In the genomic region with DNA sequence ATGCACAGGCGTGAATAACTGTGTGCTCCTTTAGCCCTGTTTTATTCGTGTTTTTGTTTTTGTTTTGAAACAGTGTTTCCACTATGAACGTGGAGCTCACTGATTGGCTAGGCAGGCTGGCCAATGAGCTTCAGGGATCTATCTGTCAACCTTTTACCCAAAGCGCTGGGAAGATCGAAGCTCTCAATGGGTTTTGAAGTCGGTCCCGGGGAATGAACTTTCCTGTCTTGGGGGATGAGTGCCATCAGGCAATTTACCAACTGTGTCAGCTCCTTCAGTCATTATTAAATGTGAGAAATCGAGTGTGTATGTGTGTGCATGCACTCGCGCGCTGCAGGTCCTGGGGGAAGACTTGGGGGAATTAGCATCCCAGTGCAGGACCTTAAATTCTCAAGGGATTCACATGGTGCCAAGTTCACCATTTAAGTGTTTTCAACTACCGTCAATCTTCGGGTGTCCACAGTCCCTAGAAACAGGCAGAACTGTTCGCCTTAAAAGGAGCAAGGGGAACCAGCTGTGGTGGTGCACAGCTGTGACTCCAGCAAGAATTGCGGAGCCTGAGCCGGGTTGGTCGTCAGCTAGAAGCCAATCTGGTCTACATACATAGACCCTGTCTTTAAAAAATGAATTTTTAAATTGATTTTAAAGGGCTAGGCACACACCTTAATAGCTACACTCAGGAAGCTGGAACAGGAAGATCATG, we compare ENCODE assay signal across 8 mouse cellular contexts. TPM values are rescaled to one million over a fixed set of nuclear protein-coding genes. Genes with fewer than 3 reads are reported as not detected.
DNase-seq lines count a peak whose midpoint lies in the region; ATAC-seq and TF ChIP-seq lines count a peak whose summit lies in the region.

No protein-coding gene starts in this region.

- peak overlapping the region; percentile 73 for H3K4me2 ChIP-seq in lung, embryonic 16.5 days (ENCODE audit: low read depth, low read length)
- H3K4me2 ChIP-seq in embryonic facial prominence, embryonic 12.5 days (replicated peaks) = peak overlapping the region; percentile 91
- peak overlapping the region; percentile 95 for H3K4me2 ChIP-seq in hindbrain, embryonic 13.5 days
- peak overlapping the region; percentile 95 for H3K4me2 ChIP-seq in liver, embryonic 13.5 days

- peak overlapping the region; percentile 42 for H3K27ac ChIP-seq in lung, embryonic 16.5 days (ENCODE audit: low read length)
- peak overlapping the region; percentile 51 for H3K27ac ChIP-seq in embryonic facial prominence, embryonic 12.5 days
- H3K27ac ChIP-seq in hindbrain, embryonic 13.5 days = peak overlapping the region; percentile 91
- peak overlapping the region; percentile 58 for H3K27ac ChIP-seq in liver, embryonic 13.5 days
- no peak overlapping the region for H3K27ac ChIP-seq in small intestine, adult 2 months (ENCODE audit: insufficient read depth, low read depth, low read length)

- peaks cover 35% of the 10 kb centered on the region for H3K4me1 ChIP-seq in lung, embryonic 16.5 days (replicated peaks; ENCODE audit: control insufficient read depth, insufficient read depth, low read length)
- H3K4me1 ChIP-seq in embryonic facial prominence, embryonic 12.5 days = peaks cover 37% of the 10 kb centered on the region
- H3K4me1 ChIP-seq in hindbrain, embryonic 13.5 days (replicated peaks) = peaks cover 46% of the 10 kb centered on the region
- peaks cover 52% of the 10 kb centered on the region for H3K4me1 ChIP-seq in liver, embryonic 13.5 days (replicated peaks)
- peaks cover 24% of the 10 kb centered on the region; the same call in 1 of the 2 replicates for H3K4me1 ChIP-seq in small intestine, adult 2 months (ENCODE audit: control insufficient read depth, insufficient read depth, insufficient read length, low read length)

- peak overlapping the region; percentile 100 for H3K4me3 ChIP-seq in lung, embryonic 16.5 days (ENCODE audit: low read length)
- H3K4me3 ChIP-seq in embryonic facial prominence, embryonic 12.5 days = peak overlapping the region; percentile 91
- peak overlapping the region; percentile 98 for H3K4me3 ChIP-seq in hindbrain, embryonic 13.5 days
- peak overlapping the region; percentile 94 for H3K4me3 ChIP-seq in liver, embryonic 13.5 days (replicated peaks)
- H3K4me3 ChIP-seq in small intestine, adult 2 months (ENCODE audit: low read depth, low read length) = peak overlapping the region; percentile 1; the same call in 1 of the 2 replicates

- ATAC-seq in lung, embryonic 16.5 days (ENCODE audit: low read depth) = no peak
- ATAC-seq in embryonic facial prominence, embryonic 12.5 days (ENCODE audit: insufficient number of reproducible peaks, insufficient read depth, low FRiP score, low TSS enrichment) = no peak
- no peak for ATAC-seq in hindbrain, embryonic 13.5 days (ENCODE audit: low FRiP score)
- 0 out of 2 replicates have a peak, but pooled peaks have one; percentile 25 for ATAC-seq in liver, embryonic 13.5 days (ENCODE audit: low read depth)

- TF ChIP-seq CTCF in small intestine, adult 2 months (IDR thresholded peaks at IDR 0.05; ENCODE audit: extremely low read depth, insufficient read length, insufficient replicate concordance, low read depth, low read length) = no peak

- WGBS in lung, embryonic 16.5 days = 19% methylated on average over 17 of the region's 17 CpGs
- 26% methylated on average over 17 of the region's 17 CpGs for WGBS in embryonic facial prominence, embryonic 12.5 days
- WGBS in hindbrain, embryonic 13.5 days = 24% methylated on average over 17 of the region's 17 CpGs
- WGBS in liver, embryonic 13.5 days (ENCODE audit: insufficient replicate concordance) = 11% methylated on average over 17 of the region's 17 CpGs
- 42% methylated on average over 17 of the region's 17 CpGs for WGBS in small intestine, adult 2 months

- no peaks in the 10 kb centered on the region for H3K36me3 ChIP-seq in lung, embryonic 16.5 days (ENCODE audit: control insufficient read depth, insufficient read depth, low read length)
- peaks cover 1% of the 10 kb centered on the region; the same call in 1 of the 2 replicates for H3K36me3 ChIP-seq in embryonic facial prominence, embryonic 12.5 days
- H3K36me3 ChIP-seq in hindbrain, embryonic 13.5 days = no peaks in the 10 kb centered on the region
- peaks cover 3% of the 10 kb centered on the region; the same call in 1 of the 2 replicates for H3K36me3 ChIP-seq in liver, embryonic 13.5 days
- no peaks in the 10 kb centered on the region for H3K36me3 ChIP-seq in small intestine, adult 2 months (ENCODE audit: control insufficient read depth, insufficient read depth, low read length)

- H3K9ac ChIP-seq in lung, embryonic 16.5 days (ENCODE audit: low read length) = peak overlapping the region; percentile 98
- 0 out of 2 replicates have a peak overlapping the region, but pooled peaks have one; percentile 92 for H3K9ac ChIP-seq in embryonic facial prominence, embryonic 12.5 days
- H3K9ac ChIP-seq in hindbrain, embryonic 13.5 days = peak overlapping the region; percentile 98
- H3K9ac ChIP-seq in liver, embryonic 13.5 days = peak overlapping the region; percentile 95

- TF ChIP-seq POLR2A in small intestine, adult 2 months (IDR thresholded peaks at IDR 0.05; ENCODE audit: low read depth, low read length) = no peak

- H3K27me3 ChIP-seq in lung, embryonic 16.5 days (ENCODE audit: control insufficient read depth, insufficient read depth, low read depth, low read length) = no peaks in the 10 kb centered on the region
- H3K27me3 ChIP-seq in embryonic facial prominence, embryonic 12.5 days = no peaks in the 10 kb centered on the region
- H3K27me3 ChIP-seq in hindbrain, embryonic 13.5 days = no peaks in the 10 kb centered on the region
- H3K27me3 ChIP-seq in liver, embryonic 13.5 days = no peaks in the 10 kb centered on the region
- no peaks in the 10 kb centered on the region for H3K27me3 ChIP-seq in small intestine, adult 2 months (ENCODE audit: control insufficient read depth, insufficient read depth, low read length)

- H3K9me3 ChIP-seq in lung, embryonic 16.5 days (ENCODE audit: control insufficient read depth, low read length) = no peaks in the 10 kb centered on the region
- H3K9me3 ChIP-seq in embryonic facial prominence, embryonic 12.5 days = no peaks in the 10 kb centered on the region
- no peaks in the 10 kb centered on the region for H3K9me3 ChIP-seq in hindbrain, embryonic 13.5 days
- H3K9me3 ChIP-seq in liver, embryonic 13.5 days (replicated peaks) = no peaks in the 10 kb centered on the region

- no peak for DNase-seq in lung, postnatal 25 days (ENCODE audit: low spot score)
- peak; percentile 68 for DNase-seq in liver, embryonic 13.5 days
- no peak for DNase-seq in urinary bladder, postnatal 36 days (ENCODE audit: low spot score in 2 of 2)
- DNase-seq in Muller cell, postnatal 12 days (ENCODE audit: inconsistent ontology term) = no peak

RNA-seq across cellular contexts. Expression of gene Foxk1, which starts 1.0 kb away (rescaled TPM):
- polyA plus RNA-seq in lung, embryonic 16.5 days (2015; fragmentation: Nextera tagmentation; extraction: Ambion mirVana) = 3.1 and 3.3 TPM in 2 replicates
- 7.0 and 8.4 TPM in 2 replicates for polyA plus RNA-seq in embryonic facial prominence, embryonic 12.5 days (2016; fragmentation: Nextera tagmentation; extraction: Ambion mirVana)
- polyA plus RNA-seq in hindbrain, embryonic 13.5 days (2015; fragmentation: Nextera tagmentation; extraction: Ambion mirVana) = 5.3 and 5.6 TPM in 2 replicates
- polyA plus RNA-seq in liver, embryonic 13.5 days (2015; fragmentation: Nextera tagmentation; extraction: Ambion mirVana) = 1.7 and 1.8 TPM in 2 replicates
- 11.2 and 58.0 TPM in 2 replicates for polyA plus RNA-seq in small intestine, adult 2 months (2012; rRNA removed)

Comparison
In these comparisons a context has a peak if more than half of its experiments do, and no peak if none do; other contexts are left out.
1. H3K4me3 ChIP-seq: peak in every context shown above with its lines; median percentile 100 in lung, embryonic 16.5 days; 98 in hindbrain, embryonic 13.5 days; 94 in liver, embryonic 13.5 days; 91 in embryonic facial prominence, embryonic 12.5 days; 1 in small intestine, adult 2 months.